Mouse (Mus musculus) liver, embryonic 12.5 days (tissue): ENCODE measurements around the gene Zbtb16. TPM values are rescaled to one million over a fixed set of nuclear protein-coding genes. Genes with fewer than 3 reads are reported as not detected.

ENCODE experiments used
- ATAC-seq: fragments of 200-750 bp; cut with Nextera tagmentation; 2 replicates; pipeline ENCODE4 v1.8.0; 2017; ENCODE audit warnings: moderate number of reproducible peaks, mild to moderate bottlenecking, moderate library complexity
- H3K27ac ChIP-seq: fragments of 300-500 bp; sonication (generic); 2 replicates; pipeline ENCODE4 v1.5.1; 2016; ENCODE audit warnings: mild to moderate bottlenecking
- H3K27me3 ChIP-seq: fragments of 300-500 bp; sonication (generic); replicated peaks from 2 replicates; pipeline ENCODE4 v1.6.1; 2016; ENCODE audit warnings: mild to moderate bottlenecking, moderate library complexity
- H3K36me3 ChIP-seq: fragments of 300-500 bp; sonication (generic); 2 replicates; pipeline ENCODE4 v1.6.1; 2016; ENCODE audit warnings: mild to moderate bottlenecking, moderate library complexity
- H3K4me1 ChIP-seq: fragments of 300-500 bp; sonication (generic); 2 replicates; pipeline ENCODE4 v1.6.1; 2016
- H3K4me2 ChIP-seq: fragments of 300-500 bp; sonication (generic); 2 replicates; pipeline ENCODE4 v1.6.1; 2016; ENCODE audit warnings: mild to moderate bottlenecking, moderate library complexity
- H3K4me3 ChIP-seq: fragments of 300-500 bp; sonication (generic); 2 replicates; pipeline ENCODE4 v1.5.1; 2016; ENCODE audit warnings: mild to moderate bottlenecking, moderate library complexity
- H3K9ac ChIP-seq: fragments of 300-500 bp; sonication (generic); 2 replicates; pipeline ENCODE4 v1.6.1; 2016; ENCODE audit warnings: mild to moderate bottlenecking, moderate library complexity
- H3K9me3 ChIP-seq: fragments of 300-500 bp; sonication (generic); replicated peaks from 2 replicates; pipeline ENCODE4 v1.6.1; 2016; ENCODE audit warnings: mild to moderate bottlenecking, moderate library complexity
- WGBS: fragments of 180-500 bp; shearing (Covaris S2); methylation state at CpG from one replicate; pipeline ENCODE4 v1.1.7; 2016; ENCODE audit not compliant: insufficient replicate concordance; 5-methylcytosine and 5-hydroxymethylcytosine counted together
- polyA plus RNA-seq: library from polyadenylated mRNA; unstranded; fragments of >200 nt; fragmentation: Nextera tagmentation; extraction: Ambion mirVana; gene quantifications from 2 replicates; pipeline ENCODE4 v1.2.1, GENCODE M21; 2016

Gene Zbtb16
- polyA plus RNA-seq, 1 experiment from 2014 or later, result 1.6 TPM

GRCm38 (mm10) chr9:48700871-48701270, 135.2 kb downstream of the Zbtb16 start:
- no peak overlapping the region for H3K4me2 ChIP-seq
- ATAC-seq, result no peak
- peaks cover 24% of the 10 kb centered on the region; the same call in 1 of the 2 replicates for H3K27me3 ChIP-seq
- no peak overlapping the region for H3K4me3 ChIP-seq
- peaks cover 15% of the 10 kb centered on the region; the same call in 1 of the 2 replicates for H3K4me1 ChIP-seq
- H3K36me3 ChIP-seq, result no peaks in the 10 kb centered on the region
- H3K27ac ChIP-seq, result no peak overlapping the region
- no peaks in the 10 kb centered on the region for H3K9me3 ChIP-seq
- WGBS, result 58% methylated on average over 8 of the region's 8 CpGs
- H3K9ac ChIP-seq, result no peak overlapping the region

GRCm38 (mm10) chr9:48697470-48697815, 138.6 kb downstream of the Zbtb16 start:
- Histone ChIP-seq H3K4me1 (peaks cover 9% of the 10 kb centered on the region; the same call in 1 of the 2 replicates), H3K9ac (no peak overlapping the region), H3K27me3 (peaks cover 41% of the 10 kb centered on the region; the same call in 1 of the 2 replicates), H3K36me3 (no peaks in the 10 kb centered on the region), H3K9me3 (no peaks in the 10 kb centered on the region), H3K4me3 (no peak overlapping the region), H3K4me2 (no peak overlapping the region), H3K27ac (no peak overlapping the region)
- ATAC-seq, result no peak
- WGBS, result 75% methylated on average over 2 of the region's 2 CpGs

GRCm38 (mm10) chr9:48696731-48697469, 139.1 kb downstream of the Zbtb16 start:
- no peaks in the 10 kb centered on the region for H3K36me3 ChIP-seq
- no peak overlapping the region for H3K4me3 ChIP-seq
- peaks cover 9% of the 10 kb centered on the region; the same call in 1 of the 2 replicates for H3K4me1 ChIP-seq
- peaks cover 41% of the 10 kb centered on the region; the same call in 1 of the 2 replicates for H3K27me3 ChIP-seq
- H3K9me3 ChIP-seq, result no peaks in the 10 kb centered on the region
- no peak overlapping the region for H3K27ac ChIP-seq
- no peak overlapping the region for H3K9ac ChIP-seq
- WGBS, result 55% methylated on average over 12 of the region's 12 CpGs
- no peak for ATAC-seq
- no peak overlapping the region for H3K4me2 ChIP-seq

GRCm38 (mm10) chr9:48696330-48696729, 139.7 kb downstream of the Zbtb16 start:
- WGBS, result 48% methylated on average over 4 of the region's 4 CpGs
- no peaks in the 10 kb centered on the region for H3K9me3 ChIP-seq
- peaks cover 39% of the 10 kb centered on the region; the same call in 1 of the 2 replicates for H3K27me3 ChIP-seq
- ATAC-seq, result no peak
- H3K4me3 ChIP-seq, result no peak overlapping the region
- peaks cover 9% of the 10 kb centered on the region; the same call in 1 of the 2 replicates for H3K4me1 ChIP-seq
- H3K4me2 ChIP-seq, result no peak overlapping the region
- H3K36me3 ChIP-seq, result no peaks in the 10 kb centered on the region
- no peak overlapping the region for H3K9ac ChIP-seq
- H3K27ac ChIP-seq, result no peak overlapping the region

GRCm38 (mm10) chr9:48695796-48696195, 140.2 kb downstream of the Zbtb16 start:
- no peak for ATAC-seq
- peaks cover 10% of the 10 kb centered on the region for H3K4me1 ChIP-seq
- no peaks in the 10 kb centered on the region for H3K36me3 ChIP-seq
- H3K27ac ChIP-seq, result no peak overlapping the region
- H3K4me3 ChIP-seq, result no peak overlapping the region
- H3K4me2 ChIP-seq, result no peak overlapping the region
- H3K9ac ChIP-seq, result no peak overlapping the region
- H3K27me3 ChIP-seq, result peaks cover 34% of the 10 kb centered on the region; the same call in 1 of the 2 replicates
- no peaks in the 10 kb centered on the region for H3K9me3 ChIP-seq
- WGBS, result 74% methylated on average over 4 of the region's 4 CpGs

- Histone ChIP-seq H3K9ac (no peak overlapping the region; the same call in 1 of the 2 replicates), H3K9me3 (no peaks in the 10 kb centered on the region), H3K4me1 (peaks cover 22% of the 10 kb centered on the region), H3K27ac (no peak overlapping the region), H3K4me2 (no peak overlapping the region), H3K4me3 (no peak overlapping the region), H3K27me3 (peaks cover 22% of the 10 kb centered on the region; the same call in 1 of the 2 replicates), H3K36me3 (no peaks in the 10 kb centered on the region)
- 61% methylated on average over 10 of the region's 10 CpGs for WGBS
- ATAC-seq, result no peak
These were observed 141.4 kb downstream of the Zbtb16 start for GRCm38 (mm10) chr9:48694616-48695061.

GRCm38 (mm10) chr9:48693696-48694095, 142.3 kb downstream of the Zbtb16 start:
- WGBS, result 67% methylated on average over 7 of the region's 7 CpGs
- Histone ChIP-seq H3K27me3 (peaks cover 21% of the 10 kb centered on the region; the same call in 1 of the 2 replicates), H3K4me1 (peaks cover 31% of the 10 kb centered on the region), H3K27ac (no peak overlapping the region), H3K4me3 (no peak overlapping the region), H3K36me3 (no peaks in the 10 kb centered on the region), H3K9me3 (no peaks in the 10 kb centered on the region), H3K9ac (no peak overlapping the region), H3K4me2 (no peak overlapping the region)
- ATAC-seq, result no peak

GRCm38 (mm10) chr9:48689718-48689980, 146.4 kb downstream of the Zbtb16 start:
- H3K9me3 ChIP-seq, result no peaks in the 10 kb centered on the region
- H3K27me3 ChIP-seq, result peaks cover 11% of the 10 kb centered on the region; the same call in 1 of the 2 replicates
- peak overlapping the region; percentile 87 for H3K27ac ChIP-seq
- no peaks in the 10 kb centered on the region for H3K36me3 ChIP-seq
- 0 out of 2 replicates have a peak overlapping the region, but pooled peaks have one; percentile 20 for H3K4me3 ChIP-seq
- H3K4me2 ChIP-seq, result peak overlapping the region; percentile 68
- no peak for ATAC-seq
- no peak overlapping the region for H3K9ac ChIP-seq
- 48% methylated on average over 1 of the region's 1 CpGs for WGBS
- peaks cover 35% of the 10 kb centered on the region for H3K4me1 ChIP-seq

GRCm38 (mm10) chr9:48688859-48689717, 146.9 kb downstream of the Zbtb16 start:
- Histone ChIP-seq H3K27ac (peak overlapping the region; percentile 87), H3K36me3 (no peaks in the 10 kb centered on the region), H3K9ac (peak overlapping the region; percentile 42), H3K4me2 (peak overlapping the region; percentile 68), H3K4me3 (peak overlapping the region; percentile 20; the same call in 1 of the 2 replicates), H3K4me1 (peaks cover 35% of the 10 kb centered on the region), H3K27me3 (peaks cover 14% of the 10 kb centered on the region; the same call in 1 of the 2 replicates), H3K9me3 (no peaks in the 10 kb centered on the region)
- ATAC-seq, result peak; percentile 91
- WGBS, result 23% methylated on average over 6 of the region's 6 CpGs

- no peak overlapping the region for H3K9ac ChIP-seq
- H3K4me1 ChIP-seq, result peaks cover 35% of the 10 kb centered on the region
- ATAC-seq, result no peak
- H3K27ac ChIP-seq, result peak overlapping the region; percentile 87
- H3K27me3 ChIP-seq, result peaks cover 9% of the 10 kb centered on the region; the same call in 1 of the 2 replicates
- H3K4me2 ChIP-seq, result peak overlapping the region; percentile 68
- H3K36me3 ChIP-seq, result no peaks in the 10 kb centered on the region
- 76% methylated on average over 7 of the region's 7 CpGs for WGBS
- no peaks in the 10 kb centered on the region for H3K9me3 ChIP-seq
- no peak overlapping the region for H3K4me3 ChIP-seq
These were observed 148.1 kb downstream of the Zbtb16 start for GRCm38 (mm10) chr9:48687891-48688290.

GRCm38 (mm10) chr9:48685721-48686120, 150.3 kb downstream of the Zbtb16 start:
- H3K4me1 ChIP-seq, result peaks cover 33% of the 10 kb centered on the region
- no peak overlapping the region for H3K27ac ChIP-seq
- no peaks in the 10 kb centered on the region for H3K36me3 ChIP-seq
- 77% methylated on average over 7 of the region's 7 CpGs for WGBS
- no peak for ATAC-seq
- H3K4me2 ChIP-seq, result no peak overlapping the region
- H3K9me3 ChIP-seq, result no peaks in the 10 kb centered on the region
- no peak overlapping the region for H3K4me3 ChIP-seq
- H3K9ac ChIP-seq, result no peak overlapping the region
- 0 out of 2 replicates have a peak, but pooled peaks cover 5% of the 10 kb centered on the region for H3K27me3 ChIP-seq

- Histone ChIP-seq H3K4me1 (peaks cover 19% of the 10 kb centered on the region), H3K27ac (no peak overlapping the region)
These were observed 151.9 kb downstream of the Zbtb16 start for GRCm38 (mm10) chr9:48684144-48684543.

More at GRCm38 (mm10) chr9:48684144-48684543, 151.9 kb downstream of the Zbtb16 start:
- 78% methylated on average over 5 of the region's 5 CpGs for WGBS
- no peak overlapping the region for H3K4me3 ChIP-seq
- H3K9ac ChIP-seq, result no peak overlapping the region
- no peak overlapping the region for H3K4me2 ChIP-seq
- H3K27me3 ChIP-seq, result 0 out of 2 replicates have a peak, but pooled peaks cover 5% of the 10 kb centered on the region
- no peaks in the 10 kb centered on the region for H3K9me3 ChIP-seq
- ATAC-seq, result no peak
- no peaks in the 10 kb centered on the region for H3K36me3 ChIP-seq
